Mouse (Mus musculus): ENCODE data around the gene Ptpn12. TPM values are rescaled to one million over a fixed set of nuclear protein-coding genes. Genes with fewer than 3 reads are reported as not detected.
"Not testable (repeated sequence)": the region's sequence is repeated elsewhere in the genome, so short reads cannot be mapped to it uniquely, and the experiment has no call there.

The Ptpn12 gene
- polyA plus RNA-seq, 1 experiment from 2014 or later, result 24.8 TPM

- Histone ChIP-seq H3K27ac (ENCODE audit: low read depth, low read length) (peak overlapping the region; percentile 96), H3K27me3 (ENCODE audit: control insufficient read depth, insufficient read depth, low read length) (no peaks in the 10 kb centered on the region), H3K4me2 (ENCODE audit: low read depth, low read length, severe bottlenecking) (peak overlapping the region; percentile 72), H3K9ac (ENCODE audit: low read length) (peak overlapping the region; percentile 97), H3K36me3 (ENCODE audit: control insufficient read depth, insufficient read depth, low read length) (no peaks in the 10 kb centered on the region), H3K9me3 (ENCODE audit: control insufficient read depth, low read length) (no peaks in the 10 kb centered on the region; the same call in 1 of the 2 replicates), H3K4me1 (replicated peaks; ENCODE audit: control insufficient read depth, insufficient read depth, low read length) (0 out of 2 replicates have a peak, but pooled peaks cover 2% of the 10 kb centered on the region), H3K4me3 (ENCODE audit: low read depth, low read length) (peak overlapping the region; percentile 96)
- peak; percentile 96 for DNase-seq (ENCODE audit: low spot score)
- peak; percentile 99 for ATAC-seq (replicated peaks; ENCODE audit: low FRiP score)
- under 1% methylated on average over 50 of the region's 51 CpGs for WGBS
Measured at GRCm38 (mm10) chr5:20951666-20952281, 103.9 kb downstream of the Ptpn12 start.

- Histone ChIP-seq H3K36me3 (ENCODE audit: control insufficient read depth, insufficient read depth, low read length) (no peaks in the 10 kb centered on the region), H3K27ac (ENCODE audit: low read depth, low read length) (peak overlapping the region; percentile 96), H3K4me1 (replicated peaks; ENCODE audit: control insufficient read depth, insufficient read depth, low read length) (0 out of 2 replicates have a peak, but pooled peaks cover 2% of the 10 kb centered on the region), H3K9ac (ENCODE audit: low read length) (peak overlapping the region; percentile 97), H3K27me3 (ENCODE audit: control insufficient read depth, insufficient read depth, low read length) (no peaks in the 10 kb centered on the region), H3K9me3 (ENCODE audit: control insufficient read depth, low read length) (no peaks in the 10 kb centered on the region), H3K4me2 (ENCODE audit: low read depth, low read length, severe bottlenecking) (peak overlapping the region; percentile 72), H3K4me3 (ENCODE audit: low read depth, low read length) (peak overlapping the region; percentile 96)
- under 1% methylated on average over 81 of the region's 88 CpGs for WGBS
- ATAC-seq (replicated peaks; ENCODE audit: low FRiP score), result peak; percentile 67
- DNase-seq (ENCODE audit: low spot score), result peak; percentile 79
Measured at GRCm38 (mm10) chr5:20950855-20951650, 104.7 kb downstream of the Ptpn12 start.

- no peaks in the 10 kb centered on the region for H3K27me3 ChIP-seq (ENCODE audit: control insufficient read depth, insufficient read depth, low read length)
- peak; percentile 16; the same call in 1 of the 2 replicates for ATAC-seq (replicated peaks; ENCODE audit: low FRiP score)
- under 1% methylated on average over 9 of the region's 9 CpGs for WGBS
- no peak overlapping the region; the same call in 1 of the 2 replicates for H3K27ac ChIP-seq (ENCODE audit: low read depth, low read length)
- 0 out of 2 replicates have a peak, but pooled peaks cover 2% of the 10 kb centered on the region for H3K4me1 ChIP-seq (replicated peaks; ENCODE audit: control insufficient read depth, insufficient read depth, low read length)
- peak overlapping the region; percentile 97 for H3K9ac ChIP-seq (ENCODE audit: low read length)
- H3K9me3 ChIP-seq (ENCODE audit: control insufficient read depth, low read length), result no peaks in the 10 kb centered on the region
- no peaks in the 10 kb centered on the region for H3K36me3 ChIP-seq (ENCODE audit: control insufficient read depth, insufficient read depth, low read length)
- H3K4me2 ChIP-seq (ENCODE audit: low read depth, low read length, severe bottlenecking), result peak overlapping the region; percentile 72
- no peak for DNase-seq (ENCODE audit: low spot score)
- H3K4me3 ChIP-seq (ENCODE audit: low read depth, low read length), result peak overlapping the region; percentile 96
Measured at GRCm38 (mm10) chr5:20950516-20950854, 105.2 kb downstream of the Ptpn12 start.

GRCm38 (mm10) chr5:20950093-20950492, 105.6 kb downstream of the Ptpn12 start:
- ATAC-seq (replicated peaks; ENCODE audit: low FRiP score) (no peak), DNase-seq (ENCODE audit: low spot score) (no peak)
- H3K4me1 ChIP-seq (replicated peaks; ENCODE audit: control insufficient read depth, insufficient read depth, low read length), result 0 out of 2 replicates have a peak, but pooled peaks cover 2% of the 10 kb centered on the region
- WGBS, result 17% methylated on average over 5 of the region's 5 CpGs
- H3K9ac ChIP-seq (ENCODE audit: low read length), result peak overlapping the region; percentile 97
- peak overlapping the region; percentile 72 for H3K4me2 ChIP-seq (ENCODE audit: low read depth, low read length, severe bottlenecking)
- H3K9me3 ChIP-seq (ENCODE audit: control insufficient read depth, low read length), result no peaks in the 10 kb centered on the region
- peak overlapping the region; percentile 96 for H3K4me3 ChIP-seq (ENCODE audit: low read depth, low read length)
- no peaks in the 10 kb centered on the region for H3K27me3 ChIP-seq (ENCODE audit: control insufficient read depth, insufficient read depth, low read length)
- H3K27ac ChIP-seq (ENCODE audit: low read depth, low read length), result no peak overlapping the region
- no peaks in the 10 kb centered on the region for H3K36me3 ChIP-seq (ENCODE audit: control insufficient read depth, insufficient read depth, low read length)

- H3K4me2 ChIP-seq (ENCODE audit: low read depth, low read length, severe bottlenecking), result no peak overlapping the region
- no peak overlapping the region for H3K4me3 ChIP-seq (ENCODE audit: low read depth, low read length)
- H3K27me3 ChIP-seq (ENCODE audit: control insufficient read depth, insufficient read depth, low read length), result no peaks in the 10 kb centered on the region
- 0 out of 2 replicates have a peak, but pooled peaks cover 2% of the 10 kb centered on the region for H3K4me1 ChIP-seq (replicated peaks; ENCODE audit: control insufficient read depth, insufficient read depth, low read length)
- DNase-seq (ENCODE audit: low spot score) (no peak), ATAC-seq (replicated peaks; ENCODE audit: low FRiP score) (no peak)
- no peak overlapping the region for H3K9ac ChIP-seq (ENCODE audit: low read length)
- no peaks in the 10 kb centered on the region for H3K36me3 ChIP-seq (ENCODE audit: control insufficient read depth, insufficient read depth, low read length)
- H3K27ac ChIP-seq (ENCODE audit: low read depth, low read length), result no peak overlapping the region
- no peaks in the 10 kb centered on the region for H3K9me3 ChIP-seq (ENCODE audit: control insufficient read depth, low read length)
- WGBS, result 86% methylated on average over 6 of the region's 6 CpGs
Measured at GRCm38 (mm10) chr5:20946906-20947305, 108.8 kb downstream of the Ptpn12 start.

GRCm38 (mm10) chr5:20944961-20945748, 110.6 kb downstream of the Ptpn12 start:
- no peak overlapping the region for H3K27ac ChIP-seq (ENCODE audit: low read depth, low read length)
- 79% methylated on average over 13 of the region's 13 CpGs for WGBS
- H3K4me3 ChIP-seq (ENCODE audit: low read depth, low read length), result no peak overlapping the region
- H3K36me3 ChIP-seq (ENCODE audit: control insufficient read depth, insufficient read depth, low read length), result no peaks in the 10 kb centered on the region
- DNase-seq (ENCODE audit: low spot score), result no peak
- no peak for ATAC-seq (replicated peaks; ENCODE audit: low FRiP score)
- no peak overlapping the region for H3K9ac ChIP-seq (ENCODE audit: low read length)
- no peaks in the 10 kb centered on the region for H3K9me3 ChIP-seq (ENCODE audit: control insufficient read depth, low read length)
- no peak overlapping the region for H3K4me2 ChIP-seq (ENCODE audit: low read depth, low read length, severe bottlenecking)
- no peaks in the 10 kb centered on the region for H3K27me3 ChIP-seq (ENCODE audit: control insufficient read depth, insufficient read depth, low read length)
- peaks cover 2% of the 10 kb centered on the region; the same call in 1 of the 2 replicates for H3K4me1 ChIP-seq (replicated peaks; ENCODE audit: control insufficient read depth, insufficient read depth, low read length)

GRCm38 (mm10) chr5:20943791-20944190, 111.9 kb downstream of the Ptpn12 start:
- not testable (repeated sequence) for H3K4me1 ChIP-seq (replicated peaks; ENCODE audit: control insufficient read depth, insufficient read depth, low read length); H3K27me3 ChIP-seq (ENCODE audit: control insufficient read depth, insufficient read depth, low read length); ATAC-seq (replicated peaks; ENCODE audit: low FRiP score); H3K4me3 ChIP-seq (ENCODE audit: low read depth, low read length); H3K4me2 ChIP-seq (ENCODE audit: low read depth, low read length, severe bottlenecking); DNase-seq (ENCODE audit: low spot score); H3K9me3 ChIP-seq (ENCODE audit: control insufficient read depth, low read length); H3K36me3 ChIP-seq (ENCODE audit: control insufficient read depth, insufficient read depth, low read length); H3K27ac ChIP-seq (ENCODE audit: low read depth, low read length); H3K9ac ChIP-seq (ENCODE audit: low read length)
- WGBS, result 92% methylated on average over 3 of the region's 4 CpGs

GRCm38 (mm10) chr5:20942523-20942922, 113.2 kb downstream of the Ptpn12 start:
- Histone ChIP-seq H3K27ac (ENCODE audit: low read depth, low read length) (no peak overlapping the region), H3K27me3 (ENCODE audit: control insufficient read depth, insufficient read depth, low read length) (no peaks in the 10 kb centered on the region), H3K4me3 (ENCODE audit: low read depth, low read length) (no peak overlapping the region), H3K4me2 (ENCODE audit: low read depth, low read length, severe bottlenecking) (no peak overlapping the region), H3K9ac (ENCODE audit: low read length) (no peak overlapping the region), H3K9me3 (ENCODE audit: control insufficient read depth, low read length) (no peaks in the 10 kb centered on the region), H3K4me1 (replicated peaks; ENCODE audit: control insufficient read depth, insufficient read depth, low read length) (no peaks in the 10 kb centered on the region; the same call in 1 of the 2 replicates), H3K36me3 (ENCODE audit: control insufficient read depth, insufficient read depth, low read length) (no peaks in the 10 kb centered on the region)
- DNase-seq (ENCODE audit: low spot score) (no peak), ATAC-seq (replicated peaks; ENCODE audit: low FRiP score) (no peak)
- 91% methylated on average over 3 of the region's 3 CpGs for WGBS

Data from forebrain, embryonic 11.5 days (tissue).